Mouse (Mus musculus): ENCODE data around the gene Grb7.

DNA sequence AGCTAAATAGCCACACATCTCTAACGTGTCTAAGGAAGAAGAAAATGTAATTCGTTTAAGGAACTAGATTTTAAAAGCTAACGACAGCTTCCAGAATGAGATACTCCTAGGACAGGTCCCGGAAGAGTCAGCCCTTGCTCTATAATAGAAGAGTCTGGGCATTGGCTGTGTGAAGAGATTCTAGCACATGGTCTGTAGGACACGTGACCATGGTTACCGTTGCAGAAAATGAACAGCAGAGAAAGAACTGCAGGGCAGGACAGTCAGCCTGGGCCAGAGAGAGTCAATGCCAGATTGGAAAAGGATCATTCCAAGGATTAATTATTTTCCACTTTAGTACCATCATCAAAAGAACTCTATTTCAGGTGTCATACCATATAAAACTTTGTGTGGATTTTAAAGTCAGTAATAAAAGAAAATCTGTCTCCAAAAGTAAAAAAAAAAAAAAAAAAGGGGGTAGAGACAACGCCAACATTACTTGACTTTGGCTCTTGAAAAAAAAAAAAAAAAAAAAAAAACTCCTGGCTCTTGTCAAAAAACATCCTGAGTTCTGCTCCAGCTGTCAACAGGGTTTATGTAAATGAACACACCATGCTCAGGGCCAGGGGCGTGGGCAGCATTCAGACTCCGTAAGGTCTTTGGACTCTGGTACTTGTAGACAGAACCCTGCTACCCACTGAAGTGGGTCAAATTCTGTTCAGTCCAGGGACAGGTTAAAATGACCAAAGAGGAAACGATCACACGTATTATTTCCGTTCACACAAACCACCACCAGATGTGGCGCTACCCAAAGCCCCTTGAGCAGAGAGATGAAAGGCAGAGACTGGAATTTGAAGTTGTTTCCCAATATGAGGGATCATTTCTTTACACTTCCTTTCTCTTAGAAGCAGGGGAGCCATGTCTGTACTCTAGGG, 33.1 kb downstream of the Grb7 start:
- TF ChIP-seq CTCF (IDR thresholded peaks at IDR 0.05; ENCODE audit: low read depth): no peak
- TF ChIP-seq EP300 (IDR thresholded peaks at IDR 0.05; ENCODE audit: low read depth): no peak
